Mouse (Mus musculus) neural tube, embryonic 12.5 days (tissue): Measurements from ENCODE around the gene Bcam. TPM values are rescaled to one million over a fixed set of nuclear protein-coding genes. Genes with fewer than 3 reads are reported as not detected.

ENCODE experiments used
- ATAC-seq: fragments of 200-750 bp; cut with Nextera tagmentation; 2 replicates; pipeline ENCODE4 v1.8.0; 2017; ENCODE audit warnings: low read depth, mild to moderate bottlenecking, moderate TSS enrichment, moderate library complexity; ENCODE audit not compliant: low FRiP score
- H3K27ac ChIP-seq: fragments of 300-500 bp; sonication (generic); 2 replicates; pipeline ENCODE4 v1.5.1; 2016
- H3K27me3 ChIP-seq: fragments of 300-500 bp; sonication (generic); replicated peaks from 2 replicates; pipeline ENCODE4 v1.6.1; 2016; ENCODE audit warnings: mild to moderate bottlenecking
- H3K36me3 ChIP-seq: fragments of 300-500 bp; sonication (generic); 2 replicates; pipeline ENCODE4 v1.6.1; 2016; ENCODE audit warnings: mild to moderate bottlenecking
- H3K4me1 ChIP-seq: fragments of 300-500 bp; sonication (generic); 2 replicates; pipeline ENCODE4 v1.6.1; 2016
- H3K4me2 ChIP-seq: fragments of 300-500 bp; sonication (generic); replicated peaks from 2 replicates; pipeline ENCODE4 v1.6.1; 2016; ENCODE audit warnings: mild to moderate bottlenecking
- H3K4me3 ChIP-seq: fragments of 300-500 bp; sonication (generic); 2 replicates; pipeline ENCODE4 v1.5.1; 2016
- H3K9ac ChIP-seq: fragments of 300-500 bp; sonication (generic); 2 replicates; pipeline ENCODE4 v1.6.1; 2016; ENCODE audit warnings: mild to moderate bottlenecking
- H3K9me3 ChIP-seq: fragments of 300-500 bp; sonication (generic); 2 replicates; pipeline ENCODE4 v1.6.1; 2016; ENCODE audit warnings: mild to moderate bottlenecking
- WGBS: fragments of 180-500 bp; shearing (Covaris S2); methylation state at CpG from one replicate; pipeline ENCODE4 v1.1.7; 2016; 5-methylcytosine and 5-hydroxymethylcytosine counted together
- polyA plus RNA-seq: library from polyadenylated mRNA; unstranded; fragments of >200 nt; fragmentation: Nextera tagmentation; extraction: Ambion mirVana; gene quantifications from 2 replicates; pipeline ENCODE4 v1.2.1, GENCODE M21; 2016

Bcam gene
- polyA plus RNA-seq, 1 experiment from 2014 or later, result 15.1 TPM

- Histone ChIP-seq H3K9ac (peak overlapping the region; percentile 87), H3K9me3 (no peaks in the 10 kb centered on the region), H3K27me3 (no peaks in the 10 kb centered on the region), H3K36me3 (peaks cover 9% of the 10 kb centered on the region; the same call in 1 of the 2 replicates), H3K27ac (peak overlapping the region; percentile 50), H3K4me3 (peak overlapping the region; percentile 84), H3K4me2 (peak overlapping the region; percentile 86), H3K4me1 (peaks cover 36% of the 10 kb centered on the region)
- peak; percentile 10; the same call in 1 of the 2 replicates for ATAC-seq
- WGBS, result under 1% methylated on average over 32 of the region's 32 CpGs
These were observed 22.3 kb downstream of the Bcam start for GRCm38 (mm10) chr7:19748219-19749195.

- 3% methylated on average over 25 of the region's 25 CpGs for whole genome bisulfite sequencing
- Histone ChIP-seq H3K4me3 (peak overlapping the region; percentile 84), H3K4me1 (peaks cover 36% of the 10 kb centered on the region), H3K4me2 (peak overlapping the region; percentile 86), H3K36me3 (peaks cover 13% of the 10 kb centered on the region; the same call in 1 of the 2 replicates), H3K27me3 (no peaks in the 10 kb centered on the region), H3K9me3 (no peaks in the 10 kb centered on the region), H3K27ac (no peak overlapping the region), H3K9ac (peak overlapping the region; percentile 87)
- ATAC-seq, result no peak
These were observed 23.2 kb downstream of the Bcam start for GRCm38 (mm10) chr7:19747420-19748218.

GRCm38 (mm10) chr7:19746426-19747201, 24.2 kb downstream of the Bcam start:
- Histone ChIP-seq H3K27ac (no peak overlapping the region), H3K27me3 (no peaks in the 10 kb centered on the region), H3K9me3 (no peaks in the 10 kb centered on the region), H3K36me3 (peaks cover 13% of the 10 kb centered on the region; the same call in 1 of the 2 replicates), H3K4me1 (peaks cover 39% of the 10 kb centered on the region), H3K4me3 (no peak overlapping the region), H3K4me2 (peak overlapping the region; percentile 86), H3K9ac (peak overlapping the region; percentile 87)
- WGBS, result 39% methylated on average over 6 of the region's 6 CpGs
- no peak for ATAC-seq

- peak overlapping the region; percentile 86; the same call in 1 of the 2 replicates for H3K4me2 ChIP-seq
- no peak overlapping the region for H3K4me3 ChIP-seq
- peaks cover 13% of the 10 kb centered on the region for H3K36me3 ChIP-seq
- H3K27ac ChIP-seq, result no peak overlapping the region
- no peak for ATAC-seq
- WGBS, result 84% methylated on average over 9 of the region's 10 CpGs
- no peaks in the 10 kb centered on the region for H3K27me3 ChIP-seq
- no peak overlapping the region for H3K9ac ChIP-seq
- peaks cover 43% of the 10 kb centered on the region for H3K4me1 ChIP-seq
- H3K9me3 ChIP-seq, result no peaks in the 10 kb centered on the region
These were observed 24.8 kb downstream of the Bcam start for GRCm38 (mm10) chr7:19745971-19746370.

- H3K4me1 ChIP-seq, result peaks cover 39% of the 10 kb centered on the region
- 0 out of 2 replicates have a peak overlapping the region, but pooled peaks have one; percentile 2 for H3K9ac ChIP-seq
- no peak for ATAC-seq
These were observed 26.0 kb downstream of the Bcam start for GRCm38 (mm10) chr7:19744590-19745385.

GRCm38 (mm10) chr7:19743791-19744190, 27.0 kb downstream of the Bcam start:
- no peaks in the 10 kb centered on the region for H3K27me3 ChIP-seq
- H3K27ac ChIP-seq, result no peak overlapping the region
- H3K9me3 ChIP-seq, result no peaks in the 10 kb centered on the region
- ATAC-seq, result no peak
- H3K4me3 ChIP-seq, result no peak overlapping the region
- H3K4me1 ChIP-seq, result peaks cover 39% of the 10 kb centered on the region
- WGBS, result 90% methylated on average over 6 of the region's 6 CpGs
- H3K36me3 ChIP-seq, result peaks cover 13% of the 10 kb centered on the region
- no peak overlapping the region for H3K4me2 ChIP-seq
- H3K9ac ChIP-seq, result no peak overlapping the region

More at GRCm38 (mm10) chr7:19744590-19745385, 26.0 kb downstream of the Bcam start:
- Histone ChIP-seq H3K4me2 (peak overlapping the region; percentile 3; the same call in 1 of the 2 replicates), H3K27me3 (no peaks in the 10 kb centered on the region), H3K4me3 (no peak overlapping the region), H3K9me3 (no peaks in the 10 kb centered on the region), H3K27ac (no peak overlapping the region), H3K36me3 (peaks cover 13% of the 10 kb centered on the region)
- 65% methylated on average over 14 of the region's 14 CpGs for WGBS

- peaks cover 27% of the 10 kb centered on the region for H3K4me1 ChIP-seq
- H3K4me2 ChIP-seq, result no peak overlapping the region
- H3K36me3 ChIP-seq, result peaks cover 21% of the 10 kb centered on the region
- H3K27me3 ChIP-seq, result no peaks in the 10 kb centered on the region
- no peak overlapping the region for H3K4me3 ChIP-seq
- no peak overlapping the region for H3K27ac ChIP-seq
- WGBS, result 45% methylated on average over 5 of the region's 5 CpGs
- H3K9me3 ChIP-seq, result no peaks in the 10 kb centered on the region
- no peak for ATAC-seq
- H3K9ac ChIP-seq, result no peak overlapping the region
These were observed 28.3 kb downstream of the Bcam start for GRCm38 (mm10) chr7:19742468-19742867.

GRCm38 (mm10) chr7:19741329-19742031, 29.3 kb downstream of the Bcam start:
- peaks cover 17% of the 10 kb centered on the region for H3K4me1 ChIP-seq
- no peak overlapping the region for H3K27ac ChIP-seq
- H3K27me3 ChIP-seq, result no peaks in the 10 kb centered on the region
- H3K4me2 ChIP-seq, result peak overlapping the region; percentile 12; the same call in 1 of the 2 replicates
- H3K9ac ChIP-seq, result no peak overlapping the region
- peaks cover 31% of the 10 kb centered on the region for H3K36me3 ChIP-seq
- 9% methylated on average over 8 of the region's 8 CpGs for WGBS
- H3K9me3 ChIP-seq, result no peaks in the 10 kb centered on the region
- no peak overlapping the region for H3K4me3 ChIP-seq
- no peak; the same call in 1 of the 2 replicates for ATAC-seq

- 91% methylated on average over 11 of the region's 11 CpGs for WGBS
- Histone ChIP-seq H3K27me3 (no peaks in the 10 kb centered on the region), H3K4me2 (no peak overlapping the region), H3K27ac (no peak overlapping the region), H3K4me1 (peaks cover 10% of the 10 kb centered on the region), H3K9me3 (no peaks in the 10 kb centered on the region), H3K36me3 (peaks cover 40% of the 10 kb centered on the region), H3K9ac (no peak overlapping the region), H3K4me3 (no peak overlapping the region)
- ATAC-seq, result no peak
These were observed 30.5 kb downstream of the Bcam start for GRCm38 (mm10) chr7:19740269-19740668.

- Histone ChIP-seq H3K4me3 (no peak overlapping the region), H3K27me3 (no peaks in the 10 kb centered on the region), H3K36me3 (peaks cover 39% of the 10 kb centered on the region), H3K9ac (no peak overlapping the region), H3K4me2 (no peak overlapping the region), H3K27ac (no peak overlapping the region), H3K9me3 (no peaks in the 10 kb centered on the region), H3K4me1 (peaks cover 7% of the 10 kb centered on the region)
- no peak for ATAC-seq
- WGBS, result 91% methylated on average over 3 of the region's 3 CpGs
These were observed 32.0 kb downstream of the Bcam start for GRCm38 (mm10) chr7:19738771-19739170.
